Mouse (Mus musculus): Measurements from ENCODE around the gene Nutf2-ps1. TPM values are rescaled to one million over a fixed set of nuclear protein-coding genes. Genes with fewer than 3 reads are reported as not detected.

Nutf2-ps1 gene
- polyA plus RNA-seq, 1 experiment, result 33.7 TPM

Other genes with a start within 250 kb of the Nutf2-ps1 start
- not detected in 2 replicates for gene Gm10197, start 217.3 kb downstream of the Nutf2-ps1 start, polyA plus RNA-seq (2012; rRNA removed)
- gene Smndc1, start 198.5 kb downstream of the Nutf2-ps1 start, polyA plus RNA-seq (2012; rRNA removed), result 26.1 and 28.5 TPM in 2 replicates
- 5.6 and 7.3 TPM in 2 replicates for gene Dusp5, start 60.0 kb downstream of the Nutf2-ps1 start, polyA plus RNA-seq (2012; rRNA removed)
- 16.8 and 23.6 TPM in 2 replicates for gene Smc3, start 11.3 kb upstream of the Nutf2-ps1 start, polyA plus RNA-seq (2012; rRNA removed)
- 4.4 and 4.5 TPM in 2 replicates for gene Rbm20, start 88.2 kb upstream of the Nutf2-ps1 start, polyA plus RNA-seq (2012; rRNA removed)

Data from urinary bladder, adult 2 months (tissue).